Mouse (Mus musculus): ENCODE results near the gene Tstd2. TPM values are rescaled to one million over a fixed set of nuclear protein-coding genes. Genes with fewer than 3 reads are reported as not detected.

Tstd2 gene
- polyA plus RNA-seq, 1 experiment from 2014 or later, result 8.3 TPM

GRCm38 (mm10) chr4:46084416-46085172, 53.9 kb downstream of the Tstd2 start:
- 83% methylated on average over 9 of the region's 9 CpGs for WGBS (ENCODE audit: insufficient replicate concordance)
- TF ChIP-seq CTCF (IDR thresholded peaks at IDR 0.05; ENCODE audit: low read depth) (no peak), EP300 (IDR thresholded peaks at IDR 0.05; ENCODE audit: low read depth) (no peak)
- no peak for DNase-seq
- Histone ChIP-seq H3K36me3 (replicated peaks; ENCODE audit: insufficient read depth, low read length) (peaks cover 24% of the 10 kb centered on the region), H3K4me3 (ENCODE audit: low read depth, low read length) (no peak overlapping the region), H3K4me1 (ENCODE audit: insufficient read depth) (no peaks in the 10 kb centered on the region), H3K27ac (ENCODE audit: low read depth) (no peak overlapping the region), H3K27me3 (ENCODE audit: insufficient read depth, low read length) (no peaks in the 10 kb centered on the region), H3K4me2 (ENCODE audit: low read depth, low read length) (no peak overlapping the region), H3K9ac (replicated peaks) (no peak overlapping the region), H3K9me3 (ENCODE audit: low read length) (no peaks in the 10 kb centered on the region)
- ATAC-seq, result no peak

- no peaks in the 10 kb centered on the region for H3K9me3 ChIP-seq (ENCODE audit: low read length)
- no peak for TF ChIP-seq CTCF (IDR thresholded peaks at IDR 0.05; ENCODE audit: low read depth)
- no peak for TF ChIP-seq EP300 (IDR thresholded peaks at IDR 0.05; ENCODE audit: low read depth)
- ATAC-seq (no peak), DNase-seq (no peak)
- H3K4me3 ChIP-seq (ENCODE audit: low read depth, low read length), result no peak overlapping the region
- H3K36me3 ChIP-seq (replicated peaks; ENCODE audit: insufficient read depth, low read length), result peaks cover 27% of the 10 kb centered on the region
- no peak overlapping the region for H3K9ac ChIP-seq (replicated peaks)
- H3K4me1 ChIP-seq (ENCODE audit: insufficient read depth), result no peaks in the 10 kb centered on the region
- H3K4me2 ChIP-seq (ENCODE audit: low read depth, low read length), result no peak overlapping the region
- H3K27ac ChIP-seq (ENCODE audit: low read depth), result no peak overlapping the region
- WGBS (ENCODE audit: insufficient replicate concordance), result 79% methylated on average over 11 of the region's 11 CpGs
- H3K27me3 ChIP-seq (ENCODE audit: insufficient read depth, low read length), result no peaks in the 10 kb centered on the region
Observed at GRCm38 (mm10) chr4:46082555-46082954, 55.9 kb downstream of the Tstd2 start.

- no peak for TF ChIP-seq EP300 (IDR thresholded peaks at IDR 0.05; ENCODE audit: low read depth)
- TF ChIP-seq CTCF (IDR thresholded peaks at IDR 0.05; ENCODE audit: low read depth), result no peak
- H3K9me3 ChIP-seq (ENCODE audit: low read length), result no peaks in the 10 kb centered on the region
- H3K4me3 ChIP-seq (ENCODE audit: low read depth, low read length), result no peak overlapping the region
- H3K27me3 ChIP-seq (ENCODE audit: insufficient read depth, low read length), result no peaks in the 10 kb centered on the region
- H3K27ac ChIP-seq (ENCODE audit: low read depth), result no peak overlapping the region
- peaks cover 17% of the 10 kb centered on the region for H3K36me3 ChIP-seq (replicated peaks; ENCODE audit: insufficient read depth, low read length)
- H3K4me1 ChIP-seq (ENCODE audit: insufficient read depth), result no peaks in the 10 kb centered on the region
- no peak overlapping the region for H3K4me2 ChIP-seq (ENCODE audit: low read depth, low read length)
- no peak overlapping the region for H3K9ac ChIP-seq (replicated peaks)
- no peak for DNase-seq
- no peak for ATAC-seq
- WGBS (ENCODE audit: insufficient replicate concordance), result 81% methylated on average over 4 of the region's 4 CpGs
Observed at GRCm38 (mm10) chr4:46080261-46080660, 58.2 kb downstream of the Tstd2 start.

- Histone ChIP-seq H3K9me3 (ENCODE audit: low read length) (no peaks in the 10 kb centered on the region), H3K9ac (replicated peaks) (no peak overlapping the region), H3K27me3 (ENCODE audit: insufficient read depth, low read length) (no peaks in the 10 kb centered on the region), H3K4me1 (ENCODE audit: insufficient read depth) (no peaks in the 10 kb centered on the region), H3K27ac (ENCODE audit: low read depth) (no peak overlapping the region), H3K4me2 (ENCODE audit: low read depth, low read length) (no peak overlapping the region), H3K36me3 (replicated peaks; ENCODE audit: insufficient read depth, low read length) (peaks cover 7% of the 10 kb centered on the region; the same call in 1 of the 2 replicates), H3K4me3 (ENCODE audit: low read depth, low read length) (no peak overlapping the region)
- DNase-seq (no peak), ATAC-seq (no peak)
- TF ChIP-seq CTCF (IDR thresholded peaks at IDR 0.05; ENCODE audit: low read depth) (no peak), EP300 (IDR thresholded peaks at IDR 0.05; ENCODE audit: low read depth) (no peak)
- WGBS (ENCODE audit: insufficient replicate concordance), result 81% methylated on average over 2 of the region's 2 CpGs
Observed at GRCm38 (mm10) chr4:46076892-46077291, 61.6 kb downstream of the Tstd2 start.

GRCm38 (mm10) chr4:46075664-46076063, 62.8 kb downstream of the Tstd2 start:
- Histone ChIP-seq H3K27ac (ENCODE audit: low read depth) (no peak overlapping the region), H3K9me3 (ENCODE audit: low read length) (no peaks in the 10 kb centered on the region), H3K9ac (replicated peaks) (no peak overlapping the region), H3K36me3 (replicated peaks; ENCODE audit: insufficient read depth, low read length) (peaks cover 7% of the 10 kb centered on the region; the same call in 1 of the 2 replicates), H3K4me2 (ENCODE audit: low read depth, low read length) (no peak overlapping the region), H3K27me3 (ENCODE audit: insufficient read depth, low read length) (no peaks in the 10 kb centered on the region), H3K4me3 (ENCODE audit: low read depth, low read length) (no peak overlapping the region), H3K4me1 (ENCODE audit: insufficient read depth) (no peaks in the 10 kb centered on the region)
- DNase-seq (no peak), ATAC-seq (no peak)
- 86% methylated on average over 3 of the region's 3 CpGs for WGBS (ENCODE audit: insufficient replicate concordance)
- TF ChIP-seq CTCF (IDR thresholded peaks at IDR 0.05; ENCODE audit: low read depth) (no peak), EP300 (IDR thresholded peaks at IDR 0.05; ENCODE audit: low read depth) (no peak)

GRCm38 (mm10) chr4:46073736-46074135, 64.8 kb downstream of the Tstd2 start:
- Histone ChIP-seq H3K9ac (replicated peaks) (no peak overlapping the region), H3K4me2 (ENCODE audit: low read depth, low read length) (no peak overlapping the region), H3K4me1 (ENCODE audit: insufficient read depth) (no peaks in the 10 kb centered on the region), H3K4me3 (ENCODE audit: low read depth, low read length) (no peak overlapping the region), H3K36me3 (replicated peaks; ENCODE audit: insufficient read depth, low read length) (peaks cover 8% of the 10 kb centered on the region; the same call in 1 of the 2 replicates), H3K27me3 (ENCODE audit: insufficient read depth, low read length) (no peaks in the 10 kb centered on the region), H3K9me3 (ENCODE audit: low read length) (no peaks in the 10 kb centered on the region), H3K27ac (ENCODE audit: low read depth) (no peak overlapping the region)
- 65% methylated on average over 4 of the region's 4 CpGs for WGBS (ENCODE audit: insufficient replicate concordance)
- ATAC-seq (no peak), DNase-seq (no peak)
- no peak for TF ChIP-seq CTCF (IDR thresholded peaks at IDR 0.05; ENCODE audit: low read depth)
- TF ChIP-seq EP300 (IDR thresholded peaks at IDR 0.05; ENCODE audit: low read depth), result no peak

Data from liver, postnatal 0 days (tissue).